Mouse (Mus musculus): ENCODE data around the gene Mapk12.

The Mapk12 gene

GRCm38 (mm10) chr15:89090662-89091061 is 49.8 kb downstream of the Mapk12 start:
- DNase-seq, result no peak

GRCm38 (mm10) chr15:89089248-89090051 is 51.1 kb downstream of the Mapk12 start:
- DNase-seq, result peak; percentile 61

- peak; percentile 93 for DNase-seq
Observed at GRCm38 (mm10) chr15:89088607-89089247, 51.8 kb downstream of the Mapk12 start, which contains the start of gene Selenoo. Selenoo (plus strand) TSS chr15:89089084.

GRCm38 (mm10) chr15:89084826-89085225 is 55.7 kb downstream of the Mapk12 start:
- DNase-seq, result peak; percentile 58

- DNase-seq, result no peak
Observed at GRCm38 (mm10) chr15:89083906-89084305, 56.6 kb downstream of the Mapk12 start.

Measured in cerebellum, adult 11-12 months (tissue).